Mouse (Mus musculus) heart, adult 8-10 months (tissue): ENCODE measurements around the gene Gm13279. TPM values are rescaled to one million over a fixed set of nuclear protein-coding genes. Genes with fewer than 3 reads are reported as not detected.
"Not testable (repeated sequence)": the region's sequence is repeated elsewhere in the genome, so short reads cannot be mapped to it uniquely, and the experiment has no call there.

ENCODE experiments used
- DNase-seq: peaks from one replicate; pipeline ENCODE4 v3.0.0; 2022; ENCODE audit warnings: low spot score
- total RNA-seq, 4 experiments: library from RNA; stranded (reverse); gene quantifications; 2 replicates each; pipeline ENCODE4 v1.2.4; 2022

Gm13279 gene
- total RNA-seq, 4 experiments from 2014 or later = not detected

- DNase-seq = peak; percentile 85
These were observed 3.1 kb upstream of the Gm13279 start, which contains the start of gene Gm13275 for GRCm38 (mm10) chr4:88793936-88794675. TSS of gene Gm13275 (plus strand) at chr4:88794487.

GRCm38 (mm10) chr4:88799365-88799764 is 2.2 kb downstream of the Gm13279 start, which contains the start of gene Gm13285:
TSS of gene Gm13285 (plus strand) at chr4:88799665.
- not testable (repeated sequence) for DNase-seq

- not testable (repeated sequence) for DNase-seq
These were observed 5.8 kb downstream of the Gm13279 start, which contains the start of gene Gm13287 for GRCm38 (mm10) chr4:88802954-88803353. TSS of gene Gm13287 (plus strand) at chr4:88803254.

- not testable (repeated sequence) for DNase-seq
These were observed 8.0 kb downstream of the Gm13279 start, which contains the start of gene Gm13288 for GRCm38 (mm10) chr4:88805231-88805630. TSS of gene Gm13288 (plus strand) at chr4:88805531.

GRCm38 (mm10) chr4:88805761-88806160 is 8.6 kb downstream of the Gm13279 start:
- not testable (repeated sequence) for DNase-seq

GRCm38 (mm10) chr4:88815928-88816327 is 18.7 kb downstream of the Gm13279 start, which contains the start of gene Ifna7:
TSS of gene Ifna7 (plus strand) at chr4:88816228.
- no peak for DNase-seq

GRCm38 (mm10) chr4:88819659-88820058 is 22.5 kb downstream of the Gm13279 start, which contains the start of gene Ifna11:
TSS of gene Ifna11 (plus strand) at chr4:88819959.
- no peak for DNase-seq

GRCm38 (mm10) chr4:88822995-88823394 is 25.8 kb downstream of the Gm13279 start:
- no peak for DNase-seq

GRCm38 (mm10) chr4:88827116-88827515 is 29.9 kb downstream of the Gm13279 start, which contains the start of gene Ifna6:
TSS of gene Ifna6 (plus strand) at chr4:88827416.
- not testable (repeated sequence) for DNase-seq

GRCm38 (mm10) chr4:88830523-88830922 is 33.3 kb downstream of the Gm13279 start:
- DNase-seq = no peak

GRCm38 (mm10) chr4:88835225-88835624 is 38.0 kb downstream of the Gm13279 start, which contains the start of gene Ifna5:
TSS of gene Ifna5 (plus strand) at chr4:88835525.
- DNase-seq = not testable (repeated sequence)

- DNase-seq = no peak
These were observed 41.6 kb downstream of the Gm13279 start for GRCm38 (mm10) chr4:88838828-88839227.

- no peak for DNase-seq
These were observed 42.9 kb downstream of the Gm13279 start for GRCm38 (mm10) chr4:88840058-88840457.

- DNase-seq = no peak
These were observed 44.3 kb downstream of the Gm13279 start, which contains the start of gene Ifna4 for GRCm38 (mm10) chr4:88841438-88841911. TSS of gene Ifna4 (plus strand) at chr4:88841861.

GRCm38 (mm10) chr4:88845334-88845733 is 48.1 kb downstream of the Gm13279 start:
- DNase-seq = no peak

Other genes starting within 250 kb of the Gm13279 start
- gene Ifna15, start 239.2 kb upstream of the Gm13279 start, total RNA-seq = not detected
- gene Ifna14, start 225.6 kb upstream of the Gm13279 start, total RNA-seq = not detected
- not detected for gene Ifna9, start 205.0 kb upstream of the Gm13279 start, total RNA-seq
- not detected for gene Ifna12, start 194.0 kb upstream of the Gm13279 start, total RNA-seq
- gene C87499, start 163.0 kb upstream of the Gm13279 start, total RNA-seq = not detected
- not detected for gene Ifna13, start 152.9 kb upstream of the Gm13279 start, total RNA-seq
- not detected for gene Ifna16, start 120.5 kb upstream of the Gm13279 start, total RNA-seq
- gene Ifna2, start 113.5 kb upstream of the Gm13279 start, total RNA-seq = not detected
- not detected for gene Ifnab, start 106.0 kb upstream of the Gm13279 start, total RNA-seq
- gene Gm26566, start 75.6 kb upstream of the Gm13279 start, total RNA-seq = under 1 TPM; 0.41 to 0.87 (median 0.64) TPM
- gene Klhl9, start 74.9 kb upstream of the Gm13279 start, total RNA-seq = 10 to 100 TPM; 67.8 to 80.5 (median 71.9) TPM
- not detected for gene Gm13271, start 42.5 kb upstream of the Gm13279 start, total RNA-seq
- gene Gm13283, start 37.3 kb upstream of the Gm13279 start, total RNA-seq = not detected
- not detected for gene Gm13290, start 23.6 kb upstream of the Gm13279 start, total RNA-seq
- gene Gm13289, start 20.5 kb upstream of the Gm13279 start, total RNA-seq = not detected
- not detected for gene Gm13272, start 17.5 kb upstream of the Gm13279 start, total RNA-seq
- not detected for gene Ifnz, start 15.3 kb upstream of the Gm13279 start, total RNA-seq
- gene Gm13276, start 11.7 kb upstream of the Gm13279 start, total RNA-seq = not detected
- gene Gm13277, start 8.8 kb upstream of the Gm13279 start, total RNA-seq = not detected
- gene Gm13278, start 5.8 kb upstream of the Gm13279 start, total RNA-seq = not detected
- gene Gm13275, start 2.9 kb upstream of the Gm13279 start, total RNA-seq = not detected
- not detected for gene Gm13285, start 2.3 kb downstream of the Gm13279 start, total RNA-seq
- not detected for gene Gm13287, start 5.9 kb downstream of the Gm13279 start, total RNA-seq
- not detected for gene Gm13288, start 8.1 kb downstream of the Gm13279 start, total RNA-seq
- gene Ifna7, start 18.8 kb downstream of the Gm13279 start, total RNA-seq = not detected
- gene Ifna11, start 22.6 kb downstream of the Gm13279 start, total RNA-seq = not detected
- gene Ifna6, start 30.0 kb downstream of the Gm13279 start, total RNA-seq = not detected
- gene Ifna5, start 38.1 kb downstream of the Gm13279 start, total RNA-seq = not detected
- not detected for gene Ifna4, start 44.5 kb downstream of the Gm13279 start, total RNA-seq
- gene Ifna1, start 52.7 kb downstream of the Gm13279 start, total RNA-seq = not detected
- not detected for gene Ifne, start 82.8 kb downstream of the Gm13279 start, total RNA-seq